Mouse (Mus musculus): ENCODE measurements around the gene Hsd17b6.

Hsd17b6 gene

DNA sequence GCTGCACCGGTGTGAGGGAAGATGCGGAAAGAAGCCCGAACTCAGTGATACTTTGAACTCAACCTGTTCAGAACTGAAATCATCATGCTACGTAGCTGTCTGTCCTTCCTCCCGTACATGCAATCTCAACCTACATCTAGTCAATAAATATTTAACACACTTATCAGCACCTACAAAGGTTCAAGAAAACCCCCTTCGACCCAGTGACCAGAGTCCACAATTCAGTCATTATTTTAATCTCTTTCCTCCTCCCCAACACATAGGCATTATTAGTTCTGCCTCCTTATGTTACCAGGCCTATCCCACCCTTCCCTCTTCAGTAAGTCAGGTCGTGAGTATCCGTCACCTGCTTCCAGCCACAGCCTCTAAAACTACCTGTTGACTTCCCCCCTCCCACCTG is 1.9 kb downstream of the Hsd17b6 start:
- DNase-seq (ENCODE audit: low read depth, low spot score), result no peak

DNA sequence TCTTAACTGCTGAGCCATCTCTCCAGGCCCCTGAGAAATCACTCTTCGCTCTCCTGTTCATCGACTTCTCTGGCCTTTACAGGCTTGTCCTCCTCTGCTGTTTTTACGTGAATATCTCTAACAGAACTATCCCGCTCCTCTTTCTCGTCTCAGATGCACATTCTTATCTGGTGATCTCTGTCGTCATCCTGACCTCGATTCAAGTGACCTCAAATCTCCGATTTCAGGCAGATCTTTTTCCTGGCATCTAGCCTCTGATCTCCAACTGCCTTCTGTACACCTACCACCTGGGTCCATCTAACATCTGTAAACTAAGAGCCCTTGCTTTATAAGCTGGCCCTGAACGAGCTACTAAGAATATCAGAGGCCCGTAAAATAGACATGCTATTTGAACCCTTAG is 2.5 kb downstream of the Hsd17b6 start:
- no peak for DNase-seq (ENCODE audit: low read depth, low spot score)

DNA sequence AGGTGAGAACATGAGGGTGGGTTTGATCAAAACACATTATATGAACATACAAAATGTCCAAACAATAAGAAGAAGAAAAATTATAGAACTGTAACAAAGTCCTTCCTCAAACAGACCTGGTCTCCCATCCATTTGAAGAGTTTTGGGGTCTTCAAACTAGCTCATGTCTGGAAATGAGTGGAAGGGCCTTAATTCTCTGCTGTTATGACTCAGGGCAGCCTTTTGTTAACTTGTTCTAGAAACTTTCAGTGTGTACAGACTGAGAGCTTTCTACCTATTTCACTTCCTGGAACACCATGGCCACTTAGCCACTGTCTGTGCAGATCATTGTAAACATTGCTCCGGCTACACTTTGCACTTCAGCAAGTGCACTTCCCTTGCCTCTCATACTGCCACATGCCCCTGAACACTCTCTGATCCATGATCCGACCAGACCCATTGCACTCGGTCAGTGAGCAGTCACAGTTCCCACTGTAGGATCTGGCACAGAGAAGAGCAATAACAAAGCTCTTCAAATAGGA is 4.1 kb downstream of the Hsd17b6 start:
- no peak for DNase-seq (ENCODE audit: low read depth, low spot score)

DNA sequence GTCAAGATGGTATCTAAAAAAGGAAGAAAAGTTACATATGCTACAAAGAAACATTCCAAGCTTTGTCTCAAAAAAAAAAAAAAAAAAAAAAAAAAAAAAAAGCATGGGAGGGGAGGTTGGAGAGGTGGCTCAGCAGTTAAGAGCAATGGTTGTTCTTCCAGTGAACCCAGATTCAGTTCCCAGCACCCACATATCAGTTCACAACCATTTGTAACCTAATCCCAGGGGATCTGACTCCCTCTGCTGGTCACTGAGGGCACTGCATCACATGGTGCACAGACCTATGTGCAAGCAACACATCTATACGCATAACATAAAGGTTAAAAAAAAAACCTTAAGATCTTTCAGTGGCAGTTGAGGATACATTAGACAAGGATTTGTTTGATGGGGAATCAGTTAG is 9.2 kb downstream of the Hsd17b6 start:
- no peak for DNase-seq (ENCODE audit: low read depth, low spot score)

DNA sequence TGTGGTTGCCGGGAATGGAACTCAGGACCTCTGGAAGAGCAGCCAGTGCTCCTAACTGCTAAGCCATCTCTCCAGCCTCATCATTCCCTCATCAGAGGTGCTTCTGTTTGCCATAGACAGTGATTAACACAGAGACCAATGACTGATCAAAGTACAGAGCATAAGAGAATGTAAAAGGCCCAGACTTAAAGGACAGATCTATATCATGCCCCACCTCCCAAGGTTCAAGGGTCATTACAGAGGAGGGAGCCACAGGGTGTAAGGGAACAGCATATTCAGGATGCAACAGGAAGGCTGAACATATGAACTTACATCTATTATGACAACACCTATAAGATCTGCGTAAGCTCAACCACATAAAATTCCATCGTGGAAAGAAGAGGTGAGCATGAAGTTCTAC is 10.7 kb downstream of the Hsd17b6 start:
- DNase-seq (ENCODE audit: low read depth, low spot score), result no peak

DNA sequence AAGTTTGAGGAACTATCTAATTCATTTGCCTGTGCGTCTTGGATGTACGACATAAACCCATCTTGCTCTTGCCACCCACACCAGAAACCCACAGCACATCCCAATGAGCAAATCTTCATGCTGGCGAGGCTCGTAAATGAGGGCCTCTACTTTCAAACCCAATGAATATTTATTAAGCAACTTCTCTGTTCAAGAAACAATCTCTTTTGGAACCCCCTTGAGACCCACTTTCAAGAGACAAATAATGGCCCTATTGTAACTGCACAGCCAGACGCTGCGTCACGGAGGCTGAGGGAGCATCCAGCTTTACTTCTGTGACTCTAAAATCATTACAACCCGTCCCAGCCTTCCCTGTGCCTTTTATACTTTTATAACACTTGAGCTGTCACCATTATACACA is 21.8 kb downstream of the Hsd17b6 start:
- peak; percentile 3 for DNase-seq (ENCODE audit: low read depth, low spot score)

DNA sequence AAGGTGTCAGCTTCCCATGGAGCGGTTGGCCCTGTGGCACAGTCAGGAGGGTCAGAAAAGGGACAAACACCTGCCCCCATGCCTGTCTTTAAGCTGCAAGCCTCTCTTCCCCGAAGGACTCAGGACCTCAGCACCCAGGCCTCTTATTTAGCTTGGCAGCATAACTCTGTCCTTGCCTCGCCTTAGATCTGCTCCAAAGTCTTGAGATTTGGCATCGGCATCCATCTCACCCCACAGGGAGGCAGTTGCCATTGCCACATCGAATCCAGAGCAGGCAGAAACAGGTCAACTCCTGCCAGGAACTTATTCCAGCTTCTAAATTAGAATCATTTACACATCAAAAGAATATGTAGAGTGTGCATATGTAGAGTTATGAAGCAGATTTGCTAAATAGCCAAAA is 22.8 kb downstream of the Hsd17b6 start:
- peak; percentile 30 for DNase-seq (ENCODE audit: low read depth, low spot score)

DNA sequence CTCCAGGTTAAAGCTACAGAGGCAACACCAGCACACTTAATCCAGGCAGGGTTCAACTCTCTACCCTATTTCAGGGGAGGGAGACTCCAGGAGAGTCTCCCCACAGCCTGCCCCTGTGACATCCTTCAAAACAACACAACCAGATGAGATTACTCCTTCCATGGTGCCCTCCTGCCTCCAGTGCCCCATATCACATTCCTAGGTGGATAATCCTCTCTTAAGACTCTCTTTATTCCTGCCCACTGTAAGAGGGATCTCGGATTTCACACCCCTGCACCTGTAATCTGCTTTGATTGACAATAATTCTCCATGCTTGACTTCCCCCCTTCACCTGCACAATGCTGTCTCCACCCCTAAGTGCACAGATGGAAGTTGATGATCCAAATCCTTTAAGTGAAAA is 31.9 kb downstream of the Hsd17b6 start:
- no peak for DNase-seq (ENCODE audit: low read depth, low spot score)

DNA sequence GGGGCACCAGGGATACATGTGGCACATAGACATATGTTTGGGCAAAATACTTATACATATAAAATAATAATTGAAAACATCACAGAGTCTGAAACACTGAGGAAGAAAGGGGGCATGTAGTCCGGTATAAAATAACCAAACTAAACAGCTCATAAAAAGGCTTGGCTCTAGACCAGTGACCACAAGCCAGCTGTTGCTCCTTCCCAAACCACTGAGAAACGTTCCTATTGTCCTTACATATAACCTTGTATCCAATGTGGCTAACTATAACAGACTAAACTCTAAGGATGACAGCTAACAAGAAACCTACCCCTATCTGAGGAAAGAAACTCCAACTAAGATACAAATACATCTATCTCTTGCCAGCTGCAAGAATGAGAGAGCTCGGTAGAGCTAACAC is 33.3 kb downstream of the Hsd17b6 start:
- no peak for DNase-seq (ENCODE audit: low read depth, low spot score)

DNA sequence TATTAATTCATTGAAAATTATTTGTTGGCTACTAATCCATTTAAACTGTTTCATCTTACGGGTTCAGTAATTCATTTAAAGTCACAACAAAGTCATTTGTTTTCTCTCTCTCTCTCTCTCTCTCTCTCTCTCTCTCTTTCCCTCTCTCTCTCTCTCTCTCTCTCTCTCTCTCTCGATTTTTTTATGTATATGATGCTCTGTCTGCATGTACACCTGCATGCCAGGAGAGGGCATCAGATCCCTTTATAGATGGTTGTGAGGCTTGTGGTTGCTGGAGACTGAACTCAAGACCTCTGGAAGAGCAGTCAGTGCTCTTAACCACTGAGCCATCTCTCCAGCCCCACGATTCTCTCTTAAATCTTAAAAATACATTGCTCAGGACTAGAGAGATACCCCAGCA is 36.3 kb downstream of the Hsd17b6 start:
- DNase-seq (ENCODE audit: low read depth, low spot score), result no peak

DNA sequence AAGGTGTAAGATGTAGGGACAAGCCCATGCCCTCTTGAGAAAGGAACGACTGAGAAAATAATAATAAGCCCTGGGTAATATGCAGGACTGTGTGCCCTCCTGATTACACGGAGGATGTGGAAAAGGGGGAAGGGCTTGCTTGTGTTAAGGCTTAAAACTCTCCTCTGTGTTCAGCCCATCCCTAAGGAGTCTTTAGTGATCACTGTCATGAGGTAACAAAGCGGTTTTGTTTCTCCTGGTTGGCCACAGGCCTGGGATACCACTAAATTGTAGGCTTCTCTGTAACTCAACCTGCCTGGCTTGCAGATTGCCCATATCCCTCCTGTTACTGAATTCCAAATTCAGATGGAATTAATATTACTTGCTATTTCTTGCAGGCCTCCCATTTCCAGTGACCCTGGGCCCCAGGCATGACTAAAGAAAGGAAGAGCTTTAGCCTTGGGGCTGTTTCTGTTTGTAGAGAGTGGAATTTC is 37.0 kb downstream of the Hsd17b6 start:
- no peak for DNase-seq (ENCODE audit: low read depth, low spot score)

DNA sequence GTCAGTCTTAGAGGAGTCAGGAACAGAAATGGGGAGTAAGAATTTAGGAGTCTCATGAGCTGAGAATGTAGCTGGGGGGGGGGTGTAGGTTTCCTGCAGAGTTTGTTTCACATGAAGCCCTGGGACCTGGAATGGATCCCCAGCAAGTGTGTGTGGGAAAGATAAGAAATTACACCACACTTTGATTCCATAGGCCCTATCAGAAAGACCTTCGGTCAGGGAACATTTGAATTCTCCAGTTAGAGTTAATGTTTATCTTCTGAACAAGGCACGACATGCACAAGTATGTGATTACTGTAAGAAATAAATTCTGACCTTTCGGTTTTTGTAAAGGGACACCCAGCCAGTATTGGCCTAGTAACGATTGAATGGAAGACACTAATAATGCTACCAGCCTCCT is 37.6 kb downstream of the Hsd17b6 start:
- no peak for DNase-seq (ENCODE audit: low read depth, low spot score)

DNA sequence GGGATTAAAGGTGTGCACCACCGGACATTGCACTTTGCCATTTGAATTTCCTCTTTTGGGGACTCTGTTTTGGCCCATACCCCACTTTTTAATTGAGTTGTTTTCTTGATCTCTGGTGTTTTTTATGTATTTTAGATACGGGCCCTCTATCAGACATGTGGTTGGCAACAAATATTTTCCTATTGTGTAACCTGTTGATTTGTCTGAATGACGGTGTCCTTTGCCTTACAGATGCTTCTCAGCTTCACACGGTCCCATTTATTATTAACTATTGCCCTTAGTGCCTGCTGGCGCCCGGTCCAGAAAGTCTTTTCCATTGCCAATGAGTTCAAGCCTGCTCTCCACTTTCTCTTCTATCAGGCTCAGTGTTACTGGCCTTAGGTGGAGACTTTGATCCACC is 40.9 kb downstream of the Hsd17b6 start:
- DNase-seq (ENCODE audit: low read depth, low spot score), result no peak

DNA sequence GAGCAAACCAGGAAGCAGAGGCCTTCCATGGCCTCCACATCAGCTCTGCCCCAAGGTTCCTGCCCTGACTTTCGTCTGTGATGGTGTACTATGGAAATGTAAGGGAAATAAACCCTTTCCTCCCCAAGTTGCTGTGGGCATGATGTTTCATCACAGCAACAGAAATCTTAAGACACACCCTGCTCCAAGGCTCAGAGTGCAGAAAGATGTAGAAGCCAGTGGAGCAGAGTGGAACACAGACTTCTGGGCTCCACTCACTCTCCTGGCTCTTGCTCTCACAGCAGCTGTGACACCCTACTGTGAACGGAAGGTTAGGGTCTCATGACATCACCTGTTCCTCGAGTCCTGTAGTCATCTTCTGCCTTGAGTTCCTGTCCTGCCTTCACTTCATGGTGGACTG is 43.4 kb downstream of the Hsd17b6 start:
- no peak for DNase-seq (ENCODE audit: low read depth, low spot score)

DNA sequence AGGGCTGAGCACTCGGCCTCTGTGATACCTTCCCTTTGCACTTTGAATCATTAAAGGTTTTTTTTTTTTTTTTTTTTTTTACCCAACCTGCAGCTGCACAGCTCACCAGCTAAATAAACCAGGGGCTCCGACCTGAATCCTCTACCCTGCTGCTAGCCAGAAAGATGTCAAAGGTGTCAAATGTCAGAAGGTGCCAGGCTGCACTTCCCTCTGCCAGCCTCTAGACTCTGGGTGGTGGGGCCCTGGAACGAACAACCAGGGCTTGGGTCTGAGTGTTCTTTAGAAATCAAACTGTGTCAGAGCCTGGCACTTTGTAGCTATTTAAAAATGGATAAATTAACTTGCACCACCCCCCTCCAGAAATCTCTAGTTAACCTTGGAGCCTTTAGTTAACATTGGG is 45.0 kb downstream of the Hsd17b6 start:
- DNase-seq (ENCODE audit: low read depth, low spot score), result no peak

DNA sequence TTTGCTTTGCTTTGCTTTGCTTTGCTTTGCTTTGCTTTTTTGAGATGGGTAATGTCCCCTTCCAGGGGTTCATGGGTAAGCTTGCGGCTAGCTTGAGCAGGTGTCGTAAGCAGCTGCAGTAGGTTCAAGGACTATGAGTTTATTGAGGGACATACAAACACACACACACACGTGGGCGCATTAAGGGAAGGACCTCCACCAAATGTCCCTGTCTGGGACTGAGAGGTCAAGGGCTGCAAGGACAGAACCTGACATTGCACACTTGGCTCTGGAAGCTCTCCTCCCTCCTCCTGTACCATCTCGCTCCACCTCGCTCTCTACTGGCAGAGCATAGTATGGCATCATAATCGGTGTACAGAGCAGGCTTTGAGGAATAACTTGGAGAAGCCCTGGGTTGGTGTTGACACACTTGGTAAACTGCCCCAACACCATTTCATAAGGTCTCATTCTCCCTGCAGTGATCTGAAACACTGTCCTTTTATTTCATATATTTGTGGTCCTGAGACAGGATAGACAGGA is 48.2 kb downstream of the Hsd17b6 start:
- DNase-seq (ENCODE audit: low read depth, low spot score), result no peak

DNA sequence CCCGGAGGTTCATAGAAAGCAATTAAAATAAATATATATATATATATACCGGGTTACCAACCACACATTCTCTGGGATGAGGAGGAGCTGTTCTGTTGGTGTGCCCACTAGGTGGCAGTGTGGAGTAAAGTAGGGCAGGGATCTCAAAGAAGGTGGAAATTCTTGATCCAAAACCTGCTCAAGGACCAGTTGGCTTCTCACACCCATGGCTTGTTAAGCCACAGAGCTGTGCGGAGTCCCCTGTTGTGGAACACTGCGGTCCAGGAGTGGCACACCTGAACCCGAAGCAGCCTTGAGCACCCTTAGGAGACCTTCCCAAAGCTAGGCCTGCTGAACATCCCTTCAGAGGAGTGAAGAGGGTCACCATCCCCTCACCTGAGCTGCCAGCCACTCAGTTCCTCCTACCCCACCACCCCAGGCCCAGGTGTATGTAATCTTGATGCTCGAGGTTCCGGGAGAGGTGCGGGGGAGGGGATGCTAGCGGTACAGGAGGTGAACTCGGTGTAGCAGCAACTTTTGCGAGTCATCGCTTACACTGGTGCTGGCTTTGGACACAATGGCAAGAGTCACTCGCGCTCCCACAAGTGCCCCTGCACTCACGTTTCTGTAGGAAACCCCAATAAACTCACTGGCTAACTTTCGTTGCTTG is 51.1 kb downstream of the Hsd17b6 start:
- peak; percentile 82 for DNase-seq (ENCODE audit: low read depth, low spot score)

DNA sequence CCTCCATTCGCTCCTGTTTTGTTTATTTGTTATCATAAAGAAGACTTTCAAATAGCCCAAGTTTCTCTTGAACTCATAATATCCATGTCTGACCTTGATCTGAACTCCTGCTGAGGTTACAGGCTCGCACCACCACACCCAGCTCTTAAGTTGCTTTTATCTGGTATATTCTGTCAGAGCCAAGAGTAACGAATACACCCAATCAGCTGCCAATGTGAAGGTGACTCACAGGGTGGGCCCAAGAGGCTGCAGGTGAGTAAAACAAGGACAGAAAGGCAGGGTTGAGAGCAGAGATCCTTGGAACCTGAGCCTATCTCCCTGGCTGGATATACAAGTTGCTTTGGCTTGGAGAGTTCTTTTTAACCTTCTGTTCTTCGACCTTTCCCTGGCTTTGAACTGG is 52.4 kb downstream of the Hsd17b6 start:
- no peak for DNase-seq (ENCODE audit: low read depth, low spot score)

DNA sequence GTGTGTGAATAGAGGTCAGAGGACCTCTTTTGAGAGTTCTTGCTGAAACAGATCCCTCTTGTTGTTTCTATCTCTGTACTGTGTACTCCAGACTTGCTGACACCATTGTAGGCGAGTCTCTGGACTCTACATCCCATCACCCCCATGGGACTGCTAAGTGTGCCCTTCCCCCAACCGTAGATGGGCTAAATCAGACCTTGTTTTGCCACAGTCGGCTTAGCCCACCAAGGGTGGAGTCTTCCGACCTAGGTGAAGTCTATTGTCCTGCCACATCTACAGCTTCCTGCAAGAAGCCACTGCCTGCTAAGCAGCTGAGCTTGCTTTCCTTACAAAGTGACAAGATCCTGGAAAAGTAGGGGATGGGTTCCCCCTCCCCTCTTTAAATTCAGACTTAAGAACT is 55.6 kb downstream of the Hsd17b6 start:
- DNase-seq (ENCODE audit: low read depth, low spot score), result no peak

DNA sequence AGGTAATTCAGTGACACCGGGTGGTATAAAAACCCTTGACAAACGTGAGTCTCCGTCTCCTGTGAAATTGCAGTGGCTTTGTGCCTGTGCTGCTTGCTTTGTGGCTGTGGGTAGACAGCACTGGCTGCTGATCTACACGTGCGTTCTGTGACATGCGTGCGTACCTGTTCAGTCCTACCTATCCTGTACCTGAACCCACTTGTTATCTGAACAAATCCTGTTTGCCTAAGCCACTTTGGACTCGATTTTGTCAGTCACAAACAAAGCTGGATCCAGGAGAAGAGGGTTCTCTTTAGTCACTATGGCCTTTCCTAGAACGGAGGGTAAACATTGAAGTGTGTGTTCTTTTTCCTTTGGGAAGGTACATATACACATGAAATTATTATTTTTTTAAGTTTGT is 56.0 kb downstream of the Hsd17b6 start:
- DNase-seq (ENCODE audit: low read depth, low spot score), result no peak

DNA sequence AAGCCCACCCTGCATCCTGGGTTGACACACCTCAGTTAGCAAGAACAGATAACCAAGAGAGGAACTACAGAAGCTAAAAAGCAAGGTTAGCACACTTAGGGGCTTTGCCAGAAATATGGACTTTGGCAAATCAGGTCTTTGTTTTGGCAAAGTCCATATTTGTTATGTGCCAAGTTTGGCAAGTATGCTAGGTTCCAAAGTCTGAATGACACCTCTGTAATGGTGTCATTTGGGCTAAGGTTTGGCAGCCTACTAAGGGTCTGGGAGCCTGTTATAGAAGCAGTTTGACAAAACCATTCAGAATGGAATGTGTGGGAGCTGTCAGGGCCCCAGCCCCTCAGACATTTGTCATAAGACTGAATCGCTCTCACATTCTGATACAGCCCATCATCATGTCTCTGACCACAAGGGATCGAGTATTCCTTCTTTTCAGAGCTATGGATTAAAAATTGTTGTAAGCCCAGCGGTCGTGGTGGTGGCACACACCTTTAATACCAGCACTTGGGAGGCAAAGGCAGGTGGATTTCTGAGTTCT is 57.7 kb downstream of the Hsd17b6 start:
- no peak for DNase-seq (ENCODE audit: low read depth, low spot score)

DNA sequence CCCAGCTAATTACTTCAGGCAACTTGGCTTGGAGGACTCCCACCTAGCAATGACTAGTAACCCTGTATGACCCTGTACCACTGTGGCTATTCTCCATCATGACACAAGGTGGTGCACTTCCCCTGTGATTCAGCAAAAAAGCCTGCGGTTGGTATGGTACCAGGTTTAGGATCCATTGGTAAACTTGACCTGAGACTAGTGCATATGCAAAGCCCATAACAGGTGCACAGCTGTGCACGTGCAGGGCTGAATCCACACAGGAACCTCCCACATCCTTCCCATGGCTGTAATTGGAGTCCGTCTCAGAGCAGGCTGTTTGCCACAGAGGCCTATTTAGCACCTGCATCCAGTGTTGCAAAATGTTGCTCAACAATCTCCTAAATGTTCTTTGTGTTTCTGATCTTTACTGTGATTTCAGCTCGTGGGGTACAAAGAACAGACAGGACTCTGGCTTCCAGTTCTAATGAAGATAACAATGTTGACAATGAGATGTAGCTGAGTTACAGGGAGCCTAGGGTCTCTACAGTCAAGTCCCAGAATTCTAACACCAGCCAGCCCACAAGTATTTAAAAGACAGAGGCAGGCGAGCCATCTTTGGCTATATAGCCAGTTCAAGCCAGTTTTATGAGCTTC is 61.9 kb downstream of the Hsd17b6 start:
- peak; percentile 69 for DNase-seq (ENCODE audit: low read depth, low spot score)
